Mouse (Mus musculus): ENCODE results near the gene Rad51b.

Rad51b gene

DNA sequence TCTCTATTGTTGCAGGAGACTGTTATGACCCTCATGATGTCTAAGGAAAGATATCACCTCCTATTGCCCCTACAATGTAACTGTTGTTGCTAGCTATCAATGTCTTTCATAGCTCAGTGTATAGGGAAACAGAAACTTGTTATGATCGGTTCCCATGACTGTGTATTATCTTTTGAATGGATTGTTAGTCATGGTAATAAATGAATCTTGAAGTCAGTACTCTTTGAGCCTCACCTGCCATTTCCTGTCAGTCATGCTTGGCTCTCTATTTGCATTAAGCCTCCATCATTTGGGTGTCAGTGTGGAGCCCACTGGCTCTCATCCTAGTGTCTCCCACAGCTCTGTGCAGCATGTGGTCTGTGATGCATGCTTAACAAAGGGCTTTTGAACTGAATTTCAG, 326.2 kb downstream of the Rad51b start:
- DNase-seq, result no peak

- peak in 1 of 2 experiments; percentile 61 for DNase-seq
Measured at GRCm38 (mm10) chr12:79625699-79626554, 328.8 kb downstream of the Rad51b start.

DNA sequence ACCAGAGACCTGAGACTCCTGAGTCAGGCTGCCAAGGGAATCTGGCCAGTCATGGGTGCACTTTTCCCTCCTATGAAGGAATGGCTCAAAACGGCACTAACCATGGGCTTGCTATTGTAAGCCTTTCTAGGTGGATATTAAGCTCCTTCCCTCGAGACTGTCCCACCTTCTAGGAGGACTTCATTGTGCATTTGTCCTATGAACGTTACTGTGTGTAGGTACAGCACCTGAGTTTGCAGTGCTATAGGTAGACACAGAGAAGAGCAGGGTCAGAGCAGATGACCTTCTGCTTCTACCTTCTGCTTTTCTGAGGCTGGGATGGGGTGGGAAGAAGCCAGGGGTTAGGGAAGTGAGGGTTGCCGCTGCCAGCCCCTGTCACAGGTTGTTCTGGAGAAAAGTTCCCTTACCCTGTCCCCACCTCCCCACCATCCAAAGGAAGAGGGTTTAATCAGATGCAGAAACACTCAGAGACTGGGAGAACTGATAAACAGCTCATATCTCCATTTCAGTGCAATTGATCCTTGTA, 329.5 kb downstream of the Rad51b start:
- no peak for DNase-seq

GRCm38 (mm10) chr12:79627351-79628120, 330.5 kb downstream of the Rad51b start:
- DNase-seq, result no peak

DNA sequence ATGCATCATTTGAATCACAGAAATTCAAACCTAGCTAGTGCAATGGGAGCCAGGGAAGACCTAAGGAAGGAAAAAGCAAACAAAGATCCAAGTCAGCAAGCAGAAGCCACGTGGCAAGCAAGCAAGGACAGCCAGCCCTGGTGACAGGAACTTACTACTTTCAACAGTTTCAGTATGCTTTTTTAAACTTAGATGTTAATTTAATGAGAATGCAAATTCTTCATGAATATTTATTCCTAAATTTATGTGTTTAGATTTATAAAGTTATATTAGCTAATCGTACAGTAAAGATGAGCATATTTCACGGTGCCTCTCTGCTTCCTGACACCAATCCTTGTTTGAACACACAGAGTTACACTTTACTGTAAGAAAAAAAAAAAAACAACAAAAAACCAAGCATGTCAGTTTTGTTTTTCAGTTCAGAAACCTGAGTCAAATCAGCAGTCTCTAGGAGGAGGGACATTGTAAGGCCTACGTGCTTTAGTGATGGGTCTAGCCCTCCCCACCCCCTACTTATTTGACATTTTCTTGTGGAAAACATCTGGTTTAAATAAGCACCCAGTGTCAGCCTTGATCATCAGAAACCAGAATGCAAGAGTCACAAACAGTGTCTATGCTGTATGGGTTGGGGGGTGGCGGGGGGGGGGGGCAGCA, 331.2 kb downstream of the Rad51b start:
- DNase-seq, result no peak

DNA sequence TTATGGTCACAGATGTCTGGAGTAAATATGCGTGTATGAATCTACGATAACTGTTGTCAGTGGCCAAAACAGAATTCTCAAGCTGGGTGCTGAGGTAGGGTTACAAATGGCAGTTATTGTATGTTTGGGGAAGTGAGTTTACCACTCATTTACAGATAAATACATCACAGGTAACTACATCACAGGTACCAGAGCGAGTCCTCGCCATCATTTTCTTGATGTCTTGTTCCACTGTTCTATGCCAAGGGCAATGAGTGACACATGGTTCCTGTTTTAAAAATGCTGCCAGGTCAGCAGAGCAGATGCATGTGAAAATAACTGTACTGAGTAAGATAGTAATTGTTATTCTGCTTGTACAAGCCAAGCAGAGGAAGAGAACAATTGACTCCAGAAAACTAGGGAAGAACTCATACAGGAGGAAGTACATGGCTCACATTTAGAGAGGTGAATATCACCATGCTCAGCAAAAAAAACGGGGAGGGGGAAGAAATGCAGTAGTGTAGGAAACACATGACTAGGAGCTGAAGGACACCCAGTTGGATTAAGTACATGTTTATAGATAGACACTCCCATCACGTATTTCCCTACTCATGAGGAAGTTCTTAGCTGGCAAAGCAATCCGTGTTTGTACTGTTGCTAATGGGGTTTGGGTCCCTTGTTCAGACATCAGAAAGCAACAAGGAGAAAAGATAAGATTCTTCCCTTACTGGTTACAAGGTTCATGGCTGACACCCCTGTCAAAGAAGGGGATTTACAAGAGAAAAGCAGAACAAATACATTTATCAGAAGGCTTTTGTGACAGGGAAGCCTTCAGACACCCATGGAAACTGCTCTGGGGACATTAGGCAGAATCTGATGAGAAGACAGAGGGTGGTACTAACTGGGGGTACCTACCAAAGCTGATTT, 333.1 kb downstream of the Rad51b start:
- DNase-seq, result no peak

- DNase-seq, result no peak
Measured at GRCm38 (mm10) chr12:79633458-79634106, 336.5 kb downstream of the Rad51b start.

DNA sequence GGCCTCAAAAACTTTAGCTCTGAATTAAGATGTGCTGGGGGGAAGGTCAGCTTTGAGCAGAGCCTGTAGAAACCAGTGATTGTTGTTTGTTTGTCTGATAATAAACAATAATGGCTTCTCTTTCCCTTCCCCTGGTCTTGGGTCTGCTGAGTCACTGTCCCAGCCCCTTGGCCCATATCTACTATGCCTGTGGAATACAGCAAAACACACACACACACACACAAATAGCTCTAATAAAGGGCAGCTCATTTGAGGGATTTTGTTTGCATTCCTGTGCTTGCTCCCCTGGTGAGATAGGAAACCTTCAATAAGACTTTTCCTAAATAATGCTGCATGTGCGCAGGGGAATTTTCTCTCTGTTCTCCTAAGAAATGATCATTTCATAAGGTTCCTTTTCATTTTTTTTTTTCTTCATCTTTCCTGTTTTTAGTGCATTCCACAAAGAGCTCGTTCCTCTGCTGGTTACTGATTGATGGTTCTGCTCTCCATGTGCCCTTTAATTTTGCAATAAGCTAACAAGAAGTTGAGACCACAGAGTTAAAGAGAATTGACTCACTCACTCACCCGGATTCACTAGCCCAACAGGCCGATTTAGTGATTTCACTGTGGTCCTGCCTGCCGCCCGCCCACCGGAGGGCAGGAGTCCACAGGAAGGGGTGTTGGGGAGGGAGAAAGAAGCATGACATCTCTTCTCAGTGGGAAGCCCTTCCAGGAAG, 344.6 kb downstream of the Rad51b start:
- DNase-seq, result peak; percentile 41 to 71

DNA sequence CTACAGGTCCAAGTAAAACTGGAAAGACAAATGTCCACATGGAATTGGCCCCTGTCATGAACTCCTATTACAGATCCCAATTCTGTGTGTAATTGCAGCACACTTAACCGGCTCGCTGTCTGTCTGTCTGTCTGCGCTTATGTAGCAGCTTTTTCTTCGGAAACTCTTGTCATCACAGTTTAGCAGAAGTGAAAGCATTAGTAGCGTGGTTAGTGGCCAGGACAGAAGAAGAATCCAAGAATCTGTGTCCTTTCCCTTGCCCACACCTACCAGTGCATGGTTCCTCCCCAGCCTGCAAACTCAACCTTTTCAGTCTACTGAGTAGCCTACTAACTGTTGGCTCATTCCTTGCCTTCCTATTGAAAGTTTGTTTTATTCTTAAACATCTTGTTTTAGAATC, 345.6 kb downstream of the Rad51b start:
- no peak for DNase-seq

DNA sequence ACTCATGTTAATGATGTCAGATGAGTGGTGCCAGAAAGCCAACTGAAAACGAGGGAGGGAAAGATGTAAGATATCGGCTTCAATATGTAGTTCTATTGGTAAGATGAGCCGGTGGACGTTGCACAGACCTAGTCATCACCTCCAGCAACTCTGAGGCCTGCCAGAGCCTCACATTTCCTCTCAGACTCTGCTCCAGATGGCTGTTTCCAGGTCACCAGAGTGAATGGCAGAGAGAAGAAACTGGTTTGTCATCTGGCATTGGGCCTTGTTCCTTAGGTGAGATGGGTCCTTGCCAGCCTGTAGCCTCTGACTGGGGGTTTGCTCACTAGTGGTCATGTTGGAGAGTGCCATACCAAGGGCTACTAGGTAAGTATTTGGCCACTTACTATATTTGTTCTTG, 348.6 kb downstream of the Rad51b start:
- no peak for DNase-seq

- DNase-seq, result no peak
Measured at GRCm38 (mm10) chr12:79646646-79647164, 349.6 kb downstream of the Rad51b start.

GRCm38 (mm10) chr12:79647382-79647781, 350.3 kb downstream of the Rad51b start:
- no peak for DNase-seq

- DNase-seq, result no peak
Measured at GRCm38 (mm10) chr12:79647976-79648375, 350.9 kb downstream of the Rad51b start.

DNA sequence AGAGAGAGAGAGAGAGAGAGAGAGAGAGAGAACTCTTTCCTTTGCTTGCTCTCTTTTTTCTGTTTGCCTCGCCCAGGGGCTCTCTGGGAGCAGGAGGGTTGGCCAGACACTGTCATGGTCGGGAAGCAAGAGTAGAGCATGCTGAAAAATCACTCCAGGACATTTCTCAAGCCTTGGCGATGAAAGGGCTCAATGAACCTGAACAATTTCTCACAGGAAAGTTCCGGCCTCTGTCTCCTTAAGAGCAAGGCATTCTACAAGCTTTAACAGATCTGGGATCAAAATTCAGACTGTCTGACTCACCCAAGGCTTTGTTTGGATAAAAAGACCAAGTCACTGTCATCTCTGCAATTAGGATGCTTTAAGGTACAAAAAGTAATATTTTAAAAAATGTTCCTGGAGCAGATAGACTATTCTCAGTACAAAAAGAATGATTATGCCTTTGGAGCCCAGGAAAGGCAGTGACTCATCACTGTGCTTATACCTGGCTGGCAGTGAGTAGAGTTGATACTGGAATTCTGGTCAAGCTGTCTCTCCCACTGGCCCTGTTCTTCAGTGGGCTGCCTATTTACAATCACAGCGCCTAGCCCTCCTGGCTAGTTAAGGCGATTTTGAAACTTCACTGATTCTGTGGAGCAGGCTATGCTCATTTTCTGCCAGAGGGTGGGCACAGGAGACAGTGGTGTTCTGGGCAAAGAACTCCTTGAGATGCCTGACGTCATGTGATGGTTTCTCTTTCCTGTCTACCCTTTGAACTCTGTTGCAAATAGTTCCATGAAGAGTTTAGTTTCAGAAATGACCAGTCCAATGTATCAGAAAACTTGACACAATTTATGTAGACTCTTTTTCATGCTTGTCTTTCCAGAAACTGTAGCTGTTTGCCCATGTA, 352.0 kb downstream of the Rad51b start:
- DNase-seq, result peak; percentile 32 to 55

- no peak for DNase-seq
Measured at GRCm38 (mm10) chr12:79649796-79650195, 352.7 kb downstream of the Rad51b start.

- no peak for DNase-seq
Measured at GRCm38 (mm10) chr12:79655138-79655537, 358.1 kb downstream of the Rad51b start.

GRCm38 (mm10) chr12:79658861-79659260, 361.8 kb downstream of the Rad51b start:
- no peak for DNase-seq

- no peak for DNase-seq
Measured at GRCm38 (mm10) chr12:79661270-79661669, 364.2 kb downstream of the Rad51b start.

DNA sequence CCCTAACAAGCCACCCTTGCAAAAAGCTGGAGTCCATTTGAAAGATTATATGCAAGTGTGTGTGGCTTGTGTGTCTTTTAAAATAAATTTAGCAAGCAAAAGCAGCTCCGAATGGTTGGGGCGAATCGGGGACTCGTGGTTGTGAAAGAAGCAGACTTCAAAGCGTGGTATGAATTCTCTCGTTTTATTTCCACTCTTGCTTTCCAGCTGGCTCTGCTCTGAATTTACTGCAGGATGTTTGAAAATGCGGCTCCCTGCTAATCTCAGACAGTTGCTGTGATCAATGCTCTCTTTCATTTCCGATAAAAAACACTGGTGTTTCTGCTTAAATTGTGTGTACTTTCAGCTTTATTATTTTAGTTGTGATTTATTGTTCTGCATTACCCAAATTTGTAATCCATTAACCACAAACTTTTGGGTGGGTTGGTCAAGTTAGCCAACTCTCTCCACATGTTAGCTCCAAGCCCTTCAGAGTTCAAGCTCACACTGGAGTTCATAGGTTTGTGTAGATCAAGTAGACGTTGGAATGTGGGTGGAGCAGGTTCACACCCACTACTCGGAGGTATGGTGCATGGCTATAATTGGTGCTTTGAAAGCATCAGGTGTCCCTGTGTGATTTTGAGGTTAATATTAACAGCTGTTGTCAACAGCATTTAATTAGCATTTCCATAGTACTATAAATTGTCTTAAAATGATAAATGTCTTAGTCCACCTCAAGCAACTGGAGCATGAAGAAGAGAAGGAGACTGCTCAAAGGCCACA, 366.2 kb downstream of the Rad51b start:
- DNase-seq, result peak in 1 of 2 experiments; percentile 28

Measured in kidney, postnatal 25 days (tissue).